Mouse (Mus musculus) right cerebral cortex, postnatal 36 days (tissue): ENCODE data around the gene Tsr3.
"Not testable (repeated sequence)": the region's sequence is repeated elsewhere in the genome, so short reads cannot be mapped to it uniquely, and the experiment has no call there.

Experiments used
- DNase-seq, 2 experiments: peaks; one replicate each; pipeline ENCODE4 v3.0.0; 2022; ENCODE audit warnings: low spot score in 2 of 2, mixed read lengths in 1 of 2

The Tsr3 gene

GRCm38 (mm10) chr17:25239695-25240636, at the start of gene Tsr3, which contains the start of gene Gnptg:
TSS of gene Tsr3 (plus strand) at chr17:25240170.
TSS of gene Gnptg (minus strand) at chr17:25240124.
- peak; percentile 79 to 81 for DNase-seq

- DNase-seq: no peak
Measured at GRCm38 (mm10) chr17:25202401-25202800, 37.6 kb upstream of the Tsr3 start.

GRCm38 (mm10) chr17:25210006-25210405, 30.0 kb upstream of the Tsr3 start:
- no peak for DNase-seq

- DNase-seq: no peak
Measured at GRCm38 (mm10) chr17:25210680-25211466, 29.1 kb upstream of the Tsr3 start.

- DNase-seq: no peak
Measured at GRCm38 (mm10) chr17:25211705-25212104, 28.3 kb upstream of the Tsr3 start.

- no peak for DNase-seq
Measured at GRCm38 (mm10) chr17:25215431-25215830, 24.5 kb upstream of the Tsr3 start.

- no peak for DNase-seq
Measured at GRCm38 (mm10) chr17:25218967-25219366, 21.0 kb upstream of the Tsr3 start.

- no peak for DNase-seq
Measured at GRCm38 (mm10) chr17:25219492-25220295, 20.3 kb upstream of the Tsr3 start.

- no peak for DNase-seq
Measured at GRCm38 (mm10) chr17:25220746-25221145, 19.2 kb upstream of the Tsr3 start.

- DNase-seq: peak in 1 of 2 experiments; percentile 54
Measured at GRCm38 (mm10) chr17:25221821-25222503, 18.0 kb upstream of the Tsr3 start.

GRCm38 (mm10) chr17:25222504-25222940, 17.4 kb upstream of the Tsr3 start:
- DNase-seq: not testable (repeated sequence)

- no peak for DNase-seq
Measured at GRCm38 (mm10) chr17:25222951-25223601, 16.9 kb upstream of the Tsr3 start.

GRCm38 (mm10) chr17:25224586-25225222, 15.3 kb upstream of the Tsr3 start:
- DNase-seq: no peak

GRCm38 (mm10) chr17:25225659-25226058, 14.3 kb upstream of the Tsr3 start:
- no peak for DNase-seq

GRCm38 (mm10) chr17:25227991-25228390, 12.0 kb upstream of the Tsr3 start:
- no peak for DNase-seq

GRCm38 (mm10) chr17:25230014-25230655, 9.8 kb upstream of the Tsr3 start:
- DNase-seq: not testable (repeated sequence)

GRCm38 (mm10) chr17:25230700-25231099, 9.3 kb upstream of the Tsr3 start:
- no peak for DNase-seq

- not testable (repeated sequence) for DNase-seq
Measured at GRCm38 (mm10) chr17:25231621-25232020, 8.3 kb upstream of the Tsr3 start.

GRCm38 (mm10) chr17:25235635-25236034, 4.3 kb upstream of the Tsr3 start:
- DNase-seq: peak; percentile 50 to 58
